Mouse (Mus musculus) ES-Bruce4 (cell line): Measurements from ENCODE around the gene Castor1.

Source experiments
- CTCF ChIP-seq: IDR thresholded peaks from one replicate; pipeline ENCODE4 v1.8.1; 2011; ENCODE audit warnings: low read depth, low read length
- POLR2A ChIP-seq: IDR thresholded peaks from one replicate; pipeline ENCODE4 v1.8.1; 2011; ENCODE audit warnings: low read length; ENCODE audit not compliant: insufficient read depth

DNA sequence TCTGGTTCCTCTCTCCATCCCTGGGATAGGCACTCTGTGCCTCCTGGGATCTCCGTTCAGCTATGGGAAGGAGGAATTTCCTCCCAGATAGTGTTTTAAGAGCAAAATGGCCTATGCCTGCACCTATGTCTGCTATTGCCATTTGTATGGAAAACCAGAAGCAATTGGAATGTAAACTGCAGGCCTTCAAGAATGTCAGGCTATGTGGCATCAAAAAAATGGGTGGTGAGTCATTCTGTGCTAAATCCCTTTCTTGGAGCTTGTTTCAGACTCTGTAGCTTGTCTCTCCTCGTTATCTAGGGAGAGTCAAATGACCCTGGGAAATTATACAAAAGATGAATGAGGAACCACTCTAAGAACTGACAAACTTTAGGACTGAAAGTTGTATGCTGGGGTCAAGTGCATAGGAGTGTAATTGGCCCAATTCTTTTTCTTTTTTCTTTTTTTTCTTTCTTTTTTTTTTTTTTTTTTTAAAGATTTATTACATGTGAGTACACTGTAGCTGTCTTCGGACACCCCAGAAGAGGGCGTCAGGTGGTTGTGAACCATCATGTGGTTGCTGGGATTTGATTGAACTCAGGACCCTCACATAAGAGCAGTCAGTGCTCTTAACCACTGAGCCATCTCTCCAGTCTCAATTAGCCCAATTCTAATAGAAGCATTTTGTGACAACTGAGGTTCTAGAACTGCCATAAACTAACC is 33.6 kb upstream of the Castor1 start:
- TF ChIP-seq POLR2A (no peak), CTCF (no peak)
